Mouse (Mus musculus): Measurements from ENCODE around the gene Tsc1.

DNA sequence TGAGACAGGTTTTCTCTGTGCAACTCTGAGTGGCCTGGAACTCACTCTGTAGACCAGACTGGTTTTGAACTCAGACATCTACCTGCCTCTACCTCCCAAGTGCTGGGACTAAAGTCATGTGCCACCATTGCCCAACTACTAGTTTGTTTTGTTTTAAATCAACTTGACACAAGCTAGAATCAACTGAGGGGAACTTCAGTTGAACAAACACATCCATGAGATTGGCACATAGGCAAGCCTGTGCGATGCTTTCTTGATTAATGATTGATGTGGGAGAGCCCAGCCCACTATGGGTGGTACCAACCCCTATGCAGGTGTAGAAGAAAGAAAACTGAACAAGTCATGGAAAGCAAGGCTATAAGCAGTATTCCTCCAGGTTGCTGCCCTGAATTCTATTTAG is 5.8 kb upstream of the Tsc1 start:
- TF ChIP-seq FLI1 (IDR thresholded peaks at IDR 0.05; ENCODE audit: low read length) = no peak
- no peak for TF ChIP-seq GATA1 (IDR thresholded peaks at IDR 0.05; ENCODE audit: borderline replicate concordance, low read length)

All from megakaryocyte, embryonic 14.5 days (primary cell).